Mouse (Mus musculus) heart, embryonic 10.5 days (tissue): ENCODE measurements around the gene Fam193b. TPM values are rescaled to one million over a fixed set of nuclear protein-coding genes. Genes with fewer than 3 reads are reported as not detected.

ENCODE experiments used
- DNase-seq: peaks from one replicate; pipeline ENCODE4 v3.0.0-alpha.2; 2017; ENCODE audit warnings: low spot score
- H3K27ac ChIP-seq: fragments of 300-500 bp; sonication (generic); 2 replicates; pipeline ENCODE4 v1.5.1; 2016; ENCODE audit warnings: mild to moderate bottlenecking
- H3K27me3 ChIP-seq: fragments of 300-500 bp; sonication (generic); 2 replicates; pipeline ENCODE4 v1.6.1; 2016; ENCODE audit warnings: mild to moderate bottlenecking; ENCODE audit not compliant: poor library complexity, insufficient read depth, severe bottlenecking
- H3K36me3 ChIP-seq: fragments of 300-500 bp; sonication (generic); 2 replicates; pipeline ENCODE4 v1.6.1; 2016; ENCODE audit warnings: mild to moderate bottlenecking, moderate library complexity
- H3K4me1 ChIP-seq: fragments of 300-500 bp; sonication (generic); 2 replicates; pipeline ENCODE4 v1.6.1; 2016; ENCODE audit warnings: mild to moderate bottlenecking
- H3K4me3 ChIP-seq: fragments of 300-500 bp; sonication (generic); 2 replicates; pipeline ENCODE4 v1.5.1; 2016; ENCODE audit warnings: mild to moderate bottlenecking, moderate library complexity
- H3K9me3 ChIP-seq: fragments of 300-500 bp; sonication (generic); 2 replicates; pipeline ENCODE4 v1.6.1; 2016; ENCODE audit warnings: mild to moderate bottlenecking, moderate library complexity
- WGBS: fragments of 180-500 bp; shearing (Covaris S2); methylation state at CpG from one replicate; pipeline ENCODE4 v1.1.7; 2016; 5-methylcytosine and 5-hydroxymethylcytosine counted together
- polyA plus RNA-seq: library from polyadenylated mRNA; unstranded; fragments of >200 nt; fragmentation: Nextera tagmentation; extraction: Ambion mirVana; gene quantifications from 2 replicates; pipeline ENCODE4 v1.2.1, GENCODE M21; 2016

The Fam193b gene
- polyA plus RNA-seq, 1 experiment from 2014 or later, result 44.0 TPM

DNA sequence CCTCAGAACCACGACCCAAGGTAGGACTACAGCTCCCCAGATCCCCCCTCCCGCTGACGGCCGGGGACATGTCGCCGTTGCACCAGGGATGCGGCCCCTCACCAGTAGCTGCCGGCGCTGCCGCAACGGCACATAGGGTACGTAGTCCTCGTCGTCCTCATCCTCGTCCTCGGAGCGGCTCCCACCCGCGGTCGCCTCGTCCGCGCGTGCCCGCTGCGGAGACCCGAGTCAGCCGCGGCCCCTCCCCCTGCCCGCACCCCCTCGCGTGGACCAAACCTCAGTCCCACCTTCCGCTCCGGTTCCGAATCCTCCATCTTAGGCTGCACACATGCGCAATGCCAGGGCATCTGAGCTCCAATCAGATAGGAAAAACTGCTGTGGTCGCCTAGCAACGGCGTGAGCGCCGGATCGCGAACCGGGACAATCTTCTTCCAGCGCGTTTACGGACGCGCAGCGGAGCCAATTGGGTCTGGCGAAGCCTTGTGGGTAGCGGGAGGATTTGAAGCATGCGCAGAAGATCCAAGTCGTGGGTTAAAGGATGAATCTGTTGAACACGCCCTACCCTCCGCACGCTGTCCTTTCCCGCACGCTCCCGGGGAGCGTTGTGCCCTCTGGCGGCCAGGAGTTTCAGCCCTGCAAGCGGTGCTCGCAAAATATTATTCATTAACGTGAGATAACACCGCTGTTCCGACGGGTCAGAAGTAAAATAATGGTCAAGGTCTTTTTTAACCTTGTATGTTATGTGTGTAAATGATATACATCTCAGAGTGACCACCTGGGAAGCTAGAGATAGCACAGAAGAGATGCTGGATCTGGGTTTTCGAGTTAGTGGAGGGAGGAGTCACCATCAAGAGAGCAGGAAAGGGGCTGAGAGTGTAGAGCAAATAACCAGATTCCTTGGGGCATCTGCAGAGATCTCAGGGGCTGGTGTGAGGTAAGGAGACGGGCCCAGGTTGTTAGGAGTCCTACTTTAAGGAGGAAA, 34.4 kb downstream of the Fam193b start, which contains the start of gene Ddx41:
Ddx41 (minus strand) TSS at position 465 of the 982 bp plus-strand sequence.
- peaks cover 77% of the 10 kb centered on the region for H3K36me3 ChIP-seq
- no peaks in the 10 kb centered on the region for H3K27me3 ChIP-seq
- DNase-seq, result peak; percentile 99
- no peaks in the 10 kb centered on the region for H3K9me3 ChIP-seq
- peak within 1 kb of the TSS; percentile 89 for H3K27ac ChIP-seq
- peak within 1 kb of the TSS; percentile 94 for H3K4me3 ChIP-seq
- H3K4me1 ChIP-seq, result peaks cover 15% of the 10 kb centered on the region
- under 1% methylated on average over 70 of the region's 70 CpGs for WGBS

- H3K27ac ChIP-seq, result peak overlapping the region; percentile 89
- H3K4me3 ChIP-seq, result peak overlapping the region; percentile 94
- DNase-seq, result no peak
- WGBS, result 17% methylated on average over 17 of the region's 17 CpGs
- H3K36me3 ChIP-seq, result peaks cover 76% of the 10 kb centered on the region
- H3K4me1 ChIP-seq, result peaks cover 15% of the 10 kb centered on the region
- H3K27me3 ChIP-seq, result no peaks in the 10 kb centered on the region
- H3K9me3 ChIP-seq, result no peaks in the 10 kb centered on the region
Measured at GRCm38 (mm10) chr13:55535796-55536193, 35.1 kb downstream of the Fam193b start.

GRCm38 (mm10) chr13:55535191-55535590, 35.7 kb downstream of the Fam193b start:
- Histone ChIP-seq H3K9me3 (no peaks in the 10 kb centered on the region), H3K4me1 (peaks cover 15% of the 10 kb centered on the region), H3K27me3 (no peaks in the 10 kb centered on the region), H3K4me3 (peak overlapping the region; percentile 94), H3K27ac (peak overlapping the region; percentile 89; the same call in 1 of the 2 replicates), H3K36me3 (peaks cover 76% of the 10 kb centered on the region)
- no peak for DNase-seq
- WGBS, result 93% methylated on average over 15 of the region's 15 CpGs

DNA sequence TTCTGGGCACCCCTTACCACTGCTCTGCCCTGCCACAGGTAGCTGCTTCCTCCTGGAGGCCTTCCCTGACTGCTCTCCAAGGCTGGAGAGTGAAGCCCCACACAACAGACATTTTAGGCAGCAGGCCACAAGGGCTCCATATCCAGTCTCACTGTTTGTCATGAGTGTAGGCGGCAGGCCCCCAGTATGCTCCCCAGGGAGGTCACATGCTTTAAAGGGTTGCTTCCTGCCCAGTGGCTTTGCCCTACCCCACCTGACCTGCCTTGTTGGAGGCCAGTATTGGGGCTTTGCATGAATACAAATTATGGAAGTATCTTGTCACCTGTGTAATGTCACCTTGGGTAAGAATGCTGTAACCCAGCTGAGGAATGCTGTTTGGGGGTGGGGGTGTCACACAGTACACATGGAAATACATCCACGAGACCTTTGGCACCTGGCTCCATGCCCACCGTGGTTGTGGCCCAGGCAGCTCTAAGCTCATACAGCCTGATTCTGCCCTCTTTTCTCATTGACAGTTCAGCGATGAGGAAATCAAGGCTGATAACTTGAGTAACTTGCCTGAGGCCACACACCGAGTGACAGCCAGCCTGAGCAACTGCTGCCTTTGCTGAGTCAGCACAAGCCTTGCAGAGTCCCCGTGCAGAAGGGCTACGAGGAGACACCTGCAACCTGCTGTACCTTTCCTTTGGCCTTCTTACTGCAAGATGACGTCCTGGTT, 41.6 kb downstream of the Fam193b start, which contains the start of gene Dok3:
Dok3 (minus strand) TSS at position 99 of the 718 bp plus-strand sequence.
- Histone ChIP-seq H3K4me3 (no peak within 1 kb of the TSS), H3K9me3 (no peaks in the 10 kb centered on the region), H3K27ac (no peak within 1 kb of the TSS), H3K4me1 (no peaks in the 10 kb centered on the region; the same call in 1 of the 2 replicates), H3K36me3 (peaks cover 56% of the 10 kb centered on the region), H3K27me3 (no peaks in the 10 kb centered on the region)
- WGBS, result 83% methylated on average over 8 of the region's 8 CpGs
- no peak for DNase-seq

GRCm38 (mm10) chr13:55527834-55528772, 42.8 kb downstream of the Fam193b start:
- Histone ChIP-seq H3K4me1 (peaks cover 9% of the 10 kb centered on the region), H3K27ac (no peak overlapping the region), H3K36me3 (peaks cover 46% of the 10 kb centered on the region), H3K4me3 (no peak overlapping the region), H3K9me3 (no peaks in the 10 kb centered on the region), H3K27me3 (no peaks in the 10 kb centered on the region)
- 74% methylated on average over 18 of the region's 18 CpGs for WGBS
- no peak for DNase-seq

GRCm38 (mm10) chr13:55527212-55527611, 43.7 kb downstream of the Fam193b start:
- H3K27ac ChIP-seq, result no peak overlapping the region
- 84% methylated on average over 16 of the region's 16 CpGs for WGBS
- peaks cover 37% of the 10 kb centered on the region for H3K36me3 ChIP-seq

DNA sequence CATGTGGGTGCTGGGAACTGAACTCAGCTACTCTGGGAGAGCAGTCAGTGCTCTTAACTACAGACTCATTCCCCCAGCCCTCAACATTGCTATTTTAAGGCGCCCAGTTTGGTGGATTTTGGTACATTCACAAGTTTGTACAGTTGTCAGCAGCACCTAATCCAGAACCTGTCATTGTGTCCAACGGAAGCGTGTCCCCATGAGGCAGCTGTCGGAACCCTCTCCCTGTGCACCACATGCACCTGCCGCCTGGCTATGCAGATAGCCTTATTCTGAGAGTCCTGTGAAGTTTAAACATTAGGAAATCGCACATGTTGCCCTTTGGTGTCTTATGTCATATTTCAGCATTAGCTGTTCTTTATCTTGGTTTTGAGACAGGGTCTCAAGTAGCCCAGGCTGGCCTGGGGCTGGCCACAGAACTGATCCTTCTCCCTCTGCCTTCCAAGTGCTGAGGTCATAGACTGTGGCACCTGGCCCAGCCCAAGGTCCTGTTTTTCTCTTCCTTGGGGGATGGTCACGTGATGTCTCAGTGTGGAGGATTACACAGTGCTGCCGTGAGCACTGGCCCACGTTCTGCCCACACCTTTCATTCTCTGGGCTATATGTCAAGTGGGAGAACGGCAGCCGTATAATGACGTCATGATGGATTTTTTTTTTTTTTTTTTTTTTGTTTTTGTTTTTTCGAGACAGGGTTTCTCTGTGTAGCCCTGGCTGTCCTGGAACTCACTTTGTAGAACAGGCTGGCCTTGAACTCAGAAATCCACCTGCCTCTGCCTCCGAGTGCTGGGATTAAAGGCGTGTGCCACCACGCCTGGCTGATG, 45.0 kb downstream of the Fam193b start:
- Histone ChIP-seq H3K9me3 (no peaks in the 10 kb centered on the region), H3K27ac (no peak overlapping the region), H3K4me1 (peaks cover 14% of the 10 kb centered on the region), H3K36me3 (peaks cover 24% of the 10 kb centered on the region), H3K27me3 (no peaks in the 10 kb centered on the region), H3K4me3 (no peak overlapping the region)
- no peak for DNase-seq
- WGBS, result 77% methylated on average over 16 of the region's 16 CpGs

More at GRCm38 (mm10) chr13:55527212-55527611, 43.7 kb downstream of the Fam193b start:
- no peaks in the 10 kb centered on the region for H3K9me3 ChIP-seq
- no peaks in the 10 kb centered on the region for H3K27me3 ChIP-seq
- peaks cover 14% of the 10 kb centered on the region for H3K4me1 ChIP-seq
- H3K4me3 ChIP-seq, result no peak overlapping the region
- no peak for DNase-seq

- peak overlapping the region; percentile 49 for H3K27ac ChIP-seq
- WGBS, result 84% methylated on average over 23 of the region's 23 CpGs
- peaks cover 14% of the 10 kb centered on the region for H3K4me1 ChIP-seq
- no peaks in the 10 kb centered on the region for H3K9me3 ChIP-seq
- peaks cover 7% of the 10 kb centered on the region for H3K36me3 ChIP-seq
- H3K27me3 ChIP-seq, result 0 out of 2 replicates have a peak, but pooled peaks cover 5% of the 10 kb centered on the region
- no peak overlapping the region for H3K4me3 ChIP-seq
- no peak for DNase-seq
Measured at GRCm38 (mm10) chr13:55523951-55524600, 46.8 kb downstream of the Fam193b start.

GRCm38 (mm10) chr13:55523278-55523677, 47.6 kb downstream of the Fam193b start:
- 62% methylated on average over 17 of the region's 17 CpGs for WGBS
- Histone ChIP-seq H3K4me1 (peaks cover 14% of the 10 kb centered on the region), H3K36me3 (0 out of 2 replicates have a peak, but pooled peaks cover 2% of the 10 kb centered on the region), H3K27ac (peak overlapping the region; percentile 49; the same call in 1 of the 2 replicates), H3K4me3 (no peak overlapping the region), H3K27me3 (0 out of 2 replicates have a peak, but pooled peaks cover 5% of the 10 kb centered on the region), H3K9me3 (no peaks in the 10 kb centered on the region)
- no peak for DNase-seq

DNA sequence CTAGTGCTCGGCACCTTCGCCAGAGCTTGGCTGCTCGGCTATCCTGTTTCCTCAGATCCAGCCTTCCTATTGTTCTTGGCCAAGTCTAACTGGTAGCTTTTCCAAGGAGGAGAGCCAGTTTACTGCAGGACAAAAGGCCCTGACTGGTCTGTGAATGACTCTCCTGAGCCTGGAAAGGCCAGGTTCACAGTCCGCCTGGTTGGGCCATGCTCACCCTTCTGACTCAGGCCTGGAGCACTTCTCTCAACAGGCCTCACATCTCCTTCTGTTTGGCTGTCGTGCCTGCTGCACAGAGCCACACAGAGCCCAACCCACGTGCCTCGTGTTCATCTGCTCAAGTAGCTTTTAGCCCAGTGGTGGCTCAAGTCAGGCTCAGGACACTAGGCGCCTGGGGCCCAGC, 48.2 kb downstream of the Fam193b start:
- H3K27me3 ChIP-seq, result 0 out of 2 replicates have a peak, but pooled peaks cover 5% of the 10 kb centered on the region
- H3K27ac ChIP-seq, result peak overlapping the region; percentile 49; the same call in 1 of the 2 replicates
- H3K9me3 ChIP-seq, result no peaks in the 10 kb centered on the region
- DNase-seq, result no peak
- WGBS, result 58% methylated on average over 8 of the region's 8 CpGs
- 0 out of 2 replicates have a peak, but pooled peaks cover 2% of the 10 kb centered on the region for H3K36me3 ChIP-seq
- H3K4me3 ChIP-seq, result no peak overlapping the region
- H3K4me1 ChIP-seq, result peaks cover 14% of the 10 kb centered on the region

GRCm38 (mm10) chr13:55519606-55520005, 51.3 kb downstream of the Fam193b start:
- Histone ChIP-seq H3K4me3 (no peak overlapping the region), H3K4me1 (peaks cover 14% of the 10 kb centered on the region), H3K27ac (no peak overlapping the region), H3K36me3 (0 out of 2 replicates have a peak, but pooled peaks cover 2% of the 10 kb centered on the region), H3K9me3 (no peaks in the 10 kb centered on the region), H3K27me3 (peaks cover 14% of the 10 kb centered on the region)
- DNase-seq, result no peak
- WGBS, result 74% methylated on average over 4 of the region's 4 CpGs
